Mouse (Mus musculus): ENCODE measurements around the gene Nup62.

DNA sequence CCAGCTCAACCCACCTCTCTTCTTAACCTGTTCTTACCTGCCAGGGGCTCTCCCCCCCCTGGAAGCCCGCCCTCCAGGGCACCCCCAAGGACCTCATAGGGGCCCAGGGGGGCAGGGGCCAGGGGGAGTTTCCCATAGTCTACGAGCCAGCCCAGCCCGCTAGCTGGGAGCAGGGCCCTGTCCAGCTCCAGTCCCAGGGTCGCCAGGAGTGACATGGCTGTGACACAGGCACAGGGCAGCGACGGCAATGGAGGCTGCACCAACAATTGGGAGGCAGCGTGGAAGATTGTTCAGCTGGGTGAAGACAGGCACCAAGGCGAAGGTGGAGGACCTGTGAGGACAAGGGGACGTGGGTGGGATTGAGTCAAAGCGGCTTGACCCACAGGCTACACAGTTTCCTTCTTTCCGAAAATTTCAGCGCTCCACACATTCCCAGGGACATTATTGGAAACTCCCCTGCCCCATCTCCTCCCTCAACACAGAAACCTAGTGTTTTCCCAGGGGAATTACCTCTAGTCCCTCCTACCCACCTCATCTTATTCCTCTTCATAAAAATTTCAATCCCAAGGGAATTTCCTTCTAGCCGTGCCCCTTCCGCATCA is 835 bp upstream of the Nup62 start:
- TF ChIP-seq POLR2A (IDR thresholded peaks at IDR 0.05; ENCODE audit: insufficient read length, low read depth) (peak; percentile 45), MYOD1 (IDR thresholded peaks at IDR 0.05; ENCODE audit: control insufficient read depth in 1 of 3, insufficient read length in 2 of 3, low read depth in 2 of 3) (no peak), USF1 (IDR thresholded peaks at IDR 0.05; ENCODE audit: low read depth) (no peak), CEBPB (IDR thresholded peaks at IDR 0.05; ENCODE audit: insufficient read depth, poor library complexity, severe bottlenecking) (no peak)

Measured in myocyte (in vitro differentiated cells).